28 mouse cellular contexts compared by ENCODE assay signal in the genomic region with DNA sequence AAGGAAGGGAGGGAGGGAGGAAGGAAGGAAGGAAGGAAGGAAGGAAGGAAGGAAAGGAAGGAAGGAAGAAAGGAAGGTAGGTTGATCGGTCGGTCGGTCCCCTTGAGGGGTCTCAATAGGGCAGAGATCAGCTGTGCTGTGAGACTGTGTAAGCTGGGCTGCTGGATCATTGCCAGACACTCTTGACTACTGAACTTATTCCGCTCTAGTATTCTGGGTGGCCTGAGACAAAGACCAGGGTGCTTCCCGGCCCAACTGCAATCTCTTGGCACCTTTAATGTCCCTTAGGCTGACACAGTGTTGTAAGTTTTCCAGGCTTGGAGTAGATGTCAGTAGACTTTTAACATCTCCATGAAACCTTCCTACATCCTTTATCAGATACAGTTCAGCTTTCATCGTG. TPM values are rescaled to one million over a fixed set of nuclear protein-coding genes. Genes with fewer than 3 reads are reported as not detected.
"Had no signal": no experiment of that assay in that cellular context is flagged by ENCODE, and none has a peak within 500 bp of the region (broad histone marks: within the 10 kb centered on the region; RNA-seq: fewer than 3 reads in every experiment).

No protein-coding gene starts in this region.

- H3K4me3 ChIP-seq: heart, embryonic 13.5 days; heart, embryonic 15.5 days; hindbrain, embryonic 13.5 days; hindbrain, embryonic 15.5 days; limb, embryonic 13.5 days; limb, embryonic 15.5 days; liver, embryonic 12.5 days had no signal

- H3K4me2 ChIP-seq: heart, embryonic 11.5 days; heart, embryonic 13.5 days; heart, embryonic 15.5 days; hindbrain, embryonic 13.5 days; hindbrain, embryonic 15.5 days; limb, embryonic 13.5 days; limb, embryonic 15.5 days; liver, embryonic 12.5 days had no signal

- DNase-seq: forebrain, postnatal 0 days; gastrocnemius, postnatal 14 days; gastrocnemius, postnatal 36 days; heart, adult 18-20 months; heart, postnatal 14 days; heart, postnatal 36 days; kidney, adult 18-20 months; kidney, adult 9 months; layer of hippocampus, adult 9-11 months; layer of hippocampus, postnatal 36 days; left cerebral cortex, postnatal 4 days had no signal

- H3K4me1 ChIP-seq: heart, embryonic 15.5 days; hindbrain, embryonic 13.5 days; hindbrain, embryonic 15.5 days; limb, embryonic 13.5 days; limb, embryonic 15.5 days; liver, embryonic 12.5 days had no signal

- ATAC-seq: forebrain, postnatal 0 days; hindbrain, postnatal 0 days; intestine, embryonic 16.5 days; liver, embryonic 12.5 days had no signal

- H3K9ac ChIP-seq: forebrain, postnatal 0 days; heart, embryonic 13.5 days; heart, embryonic 15.5 days; hindbrain, embryonic 13.5 days; hindbrain, embryonic 15.5 days; limb, embryonic 13.5 days; limb, embryonic 15.5 days; liver, embryonic 12.5 days; liver, embryonic 14.5 days had no signal

- H3K27me3 ChIP-seq: heart, embryonic 13.5 days; heart, embryonic 15.5 days; hindbrain, embryonic 13.5 days; hindbrain, embryonic 15.5 days; limb, embryonic 13.5 days; limb, embryonic 15.5 days; liver, embryonic 12.5 days had no signal

- H3K9me3 ChIP-seq: heart, embryonic 13.5 days; heart, embryonic 15.5 days; hindbrain, embryonic 13.5 days; hindbrain, embryonic 15.5 days; limb, embryonic 13.5 days; limb, embryonic 15.5 days; liver, embryonic 12.5 days had no signal

- H3K27ac ChIP-seq: heart, embryonic 13.5 days; heart, embryonic 15.5 days; hindbrain, embryonic 13.5 days; hindbrain, embryonic 15.5 days; hindbrain, postnatal 0 days; limb, embryonic 13.5 days; limb, embryonic 15.5 days; liver, embryonic 12.5 days; liver, embryonic 14.5 days had no signal

RNA-seq across cellular contexts. Expression of gene Gm28539, which starts 7.3 kb away (rescaled TPM):
- polyA plus RNA-seq: forebrain, postnatal 0 days; gonadal fat pad, adult 2 months; heart, embryonic 11.5 days; heart, embryonic 13.5 days; heart, embryonic 15.5 days; heart, postnatal 0 days; hindbrain, embryonic 11.5 days; hindbrain, embryonic 13.5 days; hindbrain, postnatal 0 days; intestine, embryonic 14.5 days; intestine, embryonic 16.5 days; limb, embryonic 11.5 days; limb, embryonic 13.5 days; limb, embryonic 15.5 days; liver, embryonic 12.5 days; liver, embryonic 14.5 days; liver, embryonic 16.5 days had no signal
